7 mouse cellular contexts compared by ENCODE assay signal in the genomic region with DNA sequence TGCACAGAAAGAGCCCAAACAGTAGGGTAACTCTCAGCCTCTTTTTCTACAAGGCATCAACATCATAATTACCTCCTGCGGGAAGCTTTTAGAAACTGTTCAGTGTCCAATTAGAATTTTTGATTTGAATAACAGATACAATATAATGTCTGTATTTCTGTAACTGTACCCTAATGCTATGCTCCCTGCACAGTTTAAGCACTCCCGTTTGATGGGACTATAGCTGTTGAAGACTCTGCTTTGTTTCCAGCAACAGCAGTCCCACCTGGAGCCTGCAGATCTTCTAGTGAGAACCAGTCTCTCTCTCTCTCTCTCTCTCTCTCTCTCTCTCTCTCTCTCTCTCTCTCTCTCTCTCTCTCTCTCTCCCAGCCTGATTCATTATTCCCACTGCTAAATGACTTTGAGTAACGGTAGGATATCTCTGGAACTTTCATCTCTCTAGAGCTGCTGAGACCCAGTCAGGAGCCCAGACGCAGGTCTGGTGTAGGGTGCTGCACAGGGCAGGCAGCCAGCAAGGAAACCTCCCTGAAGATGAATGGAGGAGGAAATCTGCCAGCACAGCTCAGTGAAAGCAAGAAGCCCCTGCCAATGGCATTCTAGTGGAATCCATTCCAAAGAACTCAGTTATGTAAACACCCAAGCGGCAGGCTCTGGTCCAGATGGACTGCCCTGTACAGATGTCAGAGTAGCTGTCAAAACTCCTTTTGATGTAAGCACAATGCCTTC.
DNase-seq lines count a peak whose midpoint lies in the region; ATAC-seq and TF ChIP-seq lines count a peak whose summit lies in the region.

No protein-coding gene starts in this region.

- WGBS in heart, embryonic 15.5 days = 23% methylated on average over 5 of the region's 5 CpGs
- 64% methylated on average over 5 of the region's 5 CpGs for WGBS in midbrain, embryonic 13.5 days

- H3K27me3 ChIP-seq in heart, embryonic 15.5 days = no peaks in the 10 kb centered on the region
- no peaks in the 10 kb centered on the region for H3K27me3 ChIP-seq in midbrain, embryonic 13.5 days

- no peak for TF ChIP-seq CTCF in left cerebral cortex, adult 2 months (IDR thresholded peaks at IDR 0.05)

- H3K9me3 ChIP-seq in heart, embryonic 15.5 days (replicated peaks) = no peaks in the 10 kb centered on the region
- H3K9me3 ChIP-seq in midbrain, embryonic 13.5 days = no peaks in the 10 kb centered on the region

- no peak overlapping the region for H3K4me3 ChIP-seq in left cerebral cortex, adult 2 months
- no peak overlapping the region for H3K4me3 ChIP-seq in heart, embryonic 15.5 days
- no peak overlapping the region for H3K4me3 ChIP-seq in midbrain, embryonic 13.5 days (replicated peaks)

- 0 out of 2 replicates have a peak, but pooled peaks have one; percentile 35 for ATAC-seq in heart, embryonic 15.5 days (replicated peaks; ENCODE audit: insufficient number of reproducible peaks, insufficient read depth, low FRiP score, low read depth)
- ATAC-seq in midbrain, embryonic 13.5 days = peak; percentile 16; the same call in 1 of the 2 replicates

- H3K27ac ChIP-seq in left cerebral cortex, adult 2 months = no peak overlapping the region
- H3K27ac ChIP-seq in heart, embryonic 15.5 days = peak overlapping the region; percentile 29; the same call in 1 of the 2 replicates
- peak overlapping the region; percentile 51 for H3K27ac ChIP-seq in midbrain, embryonic 13.5 days

- no peak overlapping the region for H3K4me2 ChIP-seq in heart, embryonic 15.5 days
- no peak overlapping the region for H3K4me2 ChIP-seq in midbrain, embryonic 13.5 days (replicated peaks)

- intact Hi-C loops in left cerebral cortex, postnatal 10 days (cut with DNase I) = no loop called here
- intact Hi-C loops in left cerebral cortex, adult 2 months (cut with DNase I) = no loop called here

- H3K9ac ChIP-seq in heart, embryonic 15.5 days = no peak overlapping the region
- no peak overlapping the region for H3K9ac ChIP-seq in midbrain, embryonic 13.5 days (replicated peaks)

- DNase-seq in left cerebral cortex, postnatal 10 days (ENCODE audit: extremely low spot score in 1 of 2, low spot score in 2 of 2) = peak; percentile 36 to 52
- no peak for DNase-seq in left cerebral cortex, adult 2 months (ENCODE audit: extremely low spot score in 1 of 2, low spot score in 2 of 2)
- DNase-seq in adrenal gland, postnatal 36 days = peak; percentile 31 to 59
- no peak for DNase-seq in spleen, adult 18-20 months
- DNase-seq in right cerebral cortex, postnatal 14 days = no peak

- H3K4me1 ChIP-seq in heart, embryonic 15.5 days (replicated peaks) = peaks cover 21% of the 10 kb centered on the region
- peaks cover 52% of the 10 kb centered on the region for H3K4me1 ChIP-seq in midbrain, embryonic 13.5 days (replicated peaks)

- no peaks in the 10 kb centered on the region for H3K36me3 ChIP-seq in heart, embryonic 15.5 days
- H3K36me3 ChIP-seq in midbrain, embryonic 13.5 days = no peaks in the 10 kb centered on the region

Comparison
In these comparisons a context has a peak if more than half of its experiments do, and no peak if none do; other contexts are left out.
1. DNase-seq: peak in left cerebral cortex, postnatal 10 days (2 of 2) and adrenal gland, postnatal 36 days (2 of 2); none in left cerebral cortex, adult 2 months (0 of 2), spleen, adult 18-20 months (0 of 2) and right cerebral cortex, postnatal 14 days (single experiment).